Mouse (Mus musculus): ENCODE results near the gene Klrg1.
A peak's percentile ranks its signal among the peaks of the same experiment; 100 is the strongest.

Klrg1 gene

GRCm38 (mm10) chr6:122282782-122283181, at the start of gene Klrg1:
Gene Klrg1, minus strand, starts transcription at chr6:122282882.
- no peak for DNase-seq (ENCODE audit: low spot score in 2 of 2)

DNA sequence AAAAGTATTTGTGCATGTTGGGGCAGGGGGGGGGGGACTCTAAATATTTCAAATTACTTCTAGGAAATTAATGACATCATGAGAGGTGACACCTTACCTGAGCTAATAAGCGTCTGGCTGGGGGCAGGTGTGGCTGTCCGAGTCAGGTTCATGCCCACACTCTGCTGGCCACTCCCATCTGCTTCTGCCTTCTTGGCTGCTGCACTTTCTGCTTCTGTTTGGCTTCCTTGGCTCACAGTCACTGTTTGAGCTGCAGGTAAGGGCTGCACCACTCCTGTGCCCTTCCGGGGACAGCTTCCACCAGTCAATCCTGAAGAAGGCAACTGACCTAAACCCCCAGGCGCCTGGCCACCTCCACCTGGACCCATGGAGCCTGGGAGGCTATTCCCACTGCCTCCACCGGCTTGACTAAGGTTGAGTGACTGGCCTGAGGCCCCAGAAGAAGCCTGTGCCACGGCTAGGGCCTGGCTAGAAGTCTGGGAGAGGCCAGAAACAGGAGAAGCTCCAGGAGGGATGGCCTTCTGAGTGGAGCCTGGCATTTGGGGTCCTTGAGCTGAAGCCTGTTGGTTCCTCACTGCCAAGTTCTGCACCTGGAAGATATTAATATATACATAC, 42.8 kb upstream of the Klrg1 start:
- DNase-seq (ENCODE audit: low spot score in 2 of 2), result no peak

DNA sequence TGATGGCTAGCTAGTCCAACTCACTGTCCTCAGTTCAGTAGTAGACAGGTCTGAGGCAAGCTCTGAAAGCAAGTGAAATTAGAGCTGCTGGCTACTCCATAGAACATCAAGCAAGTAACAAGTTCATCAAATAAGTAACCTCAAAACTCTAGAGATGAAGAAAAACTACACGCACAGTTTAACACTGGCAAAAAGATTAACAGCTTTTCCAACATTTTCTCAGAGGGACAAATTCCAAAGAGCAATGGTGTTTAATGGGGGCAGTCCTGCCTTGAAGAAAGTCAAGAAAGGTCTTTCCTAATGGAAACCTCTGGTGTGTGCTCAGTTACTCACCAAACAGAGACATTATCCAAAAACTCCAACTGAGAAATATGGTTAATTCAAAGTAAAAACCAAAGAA, 36.0 kb upstream of the Klrg1 start:
- DNase-seq (ENCODE audit: low spot score in 2 of 2), result no peak

DNA sequence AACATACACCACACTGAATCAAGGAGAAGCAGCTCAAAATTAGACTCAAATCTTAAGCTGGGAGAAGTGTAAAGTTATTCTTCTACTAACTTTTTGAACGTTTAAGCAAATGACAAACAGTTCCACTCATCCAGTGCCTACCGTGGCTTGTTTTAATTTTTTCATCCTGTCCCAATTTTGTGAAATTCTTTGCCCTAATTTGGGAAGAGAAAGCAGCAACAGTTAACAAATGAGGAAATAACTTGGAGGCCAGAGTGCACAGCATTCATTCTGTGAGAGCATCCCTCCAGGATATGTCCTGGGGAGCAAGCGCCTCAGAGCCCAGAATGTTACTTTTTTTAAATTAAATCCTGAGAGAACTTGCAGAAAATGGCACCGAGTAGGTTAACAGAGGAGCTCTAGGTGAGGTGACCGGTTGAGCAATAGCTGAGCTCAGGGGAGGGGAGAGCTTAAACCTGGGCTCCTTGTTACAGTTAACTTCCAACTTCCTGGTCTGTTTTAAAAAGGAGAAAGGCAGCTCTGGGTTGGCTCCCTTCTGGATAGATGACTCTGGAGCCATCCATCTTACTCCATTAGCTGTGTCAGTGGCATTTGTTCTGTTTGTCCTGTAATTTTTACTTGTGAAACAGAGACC, 27.6 kb upstream of the Klrg1 start:
- no peak for DNase-seq (ENCODE audit: low spot score in 2 of 2)

DNA sequence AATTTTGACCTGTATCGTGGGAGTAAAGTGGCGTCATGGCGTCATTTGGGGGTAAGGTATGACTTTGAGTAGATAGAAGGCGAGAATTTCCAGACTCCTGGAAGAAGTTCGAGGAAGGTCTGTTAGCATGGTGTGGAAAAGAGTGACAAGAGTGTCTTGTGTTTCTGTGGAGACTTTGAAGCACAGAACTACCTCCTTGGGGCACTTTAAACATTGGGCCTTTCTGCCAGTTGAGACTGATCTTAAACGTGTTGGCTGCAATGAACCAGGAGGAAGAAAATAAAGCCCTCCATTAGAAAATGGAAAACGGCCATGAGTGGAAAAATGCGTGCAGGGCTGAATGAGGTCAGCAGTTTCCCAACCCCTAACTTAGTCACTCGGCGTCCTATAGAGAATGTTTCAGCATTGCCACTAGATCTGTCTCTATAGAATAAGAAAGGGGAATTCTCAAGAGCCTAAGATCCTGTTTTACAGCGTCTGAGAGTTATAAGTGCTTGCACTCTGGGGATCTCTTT, 26.8 kb upstream of the Klrg1 start:
- no peak for DNase-seq (ENCODE audit: low spot score in 2 of 2)

DNA sequence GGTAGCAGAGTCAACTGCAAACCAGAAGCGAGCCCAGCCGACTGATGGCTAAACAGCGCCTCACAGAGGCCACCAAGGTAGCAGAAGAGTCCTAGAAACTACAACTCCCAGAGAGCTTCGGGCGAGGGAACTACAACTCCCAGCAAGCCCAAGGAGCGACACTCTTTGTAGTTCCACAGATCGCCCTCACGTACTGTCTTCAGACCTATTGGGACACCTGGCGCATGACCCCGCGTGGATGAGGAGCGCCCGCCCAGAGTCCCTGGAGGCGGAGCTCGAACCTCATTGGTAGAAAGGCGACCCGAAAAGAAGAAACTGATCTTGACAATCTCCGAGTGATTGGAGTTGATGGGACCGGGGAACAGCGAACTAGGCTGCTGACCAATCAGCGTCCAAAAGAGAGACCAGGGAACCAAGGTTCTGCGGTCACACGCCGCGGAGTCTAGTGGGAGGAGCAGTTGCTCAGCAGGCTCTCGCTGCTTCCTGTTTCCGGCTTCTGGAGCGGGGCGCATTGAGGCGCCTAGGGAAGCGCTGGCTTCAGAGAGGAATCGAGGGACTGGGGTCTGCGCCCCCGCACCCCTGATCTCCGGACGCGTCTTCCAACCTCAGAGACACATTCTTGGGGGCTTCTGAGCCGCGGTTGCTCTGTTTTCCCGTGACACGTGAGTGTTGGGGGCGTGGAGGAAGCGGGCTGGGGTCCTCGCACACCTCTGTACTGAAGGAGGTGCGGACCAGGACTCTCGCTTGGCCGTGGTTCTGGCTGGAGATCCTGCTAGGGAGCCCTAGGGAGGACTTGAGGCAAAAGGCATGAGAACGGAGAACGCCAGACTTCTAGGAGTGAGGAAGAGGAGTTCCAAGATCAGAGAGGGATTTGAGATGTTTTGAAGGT, 26.1 kb upstream of the Klrg1 start, which contains the start of gene M6pr:
Gene M6pr (plus strand): TSS at position 216 of the 889 bp plus-strand sequence.
- DNase-seq (ENCODE audit: low spot score in 2 of 2), result peak; percentile 92 to 96

- DNase-seq (ENCODE audit: low spot score in 2 of 2), result no peak
Measured at GRCm38 (mm10) chr6:122308136-122308504, 25.4 kb upstream of the Klrg1 start.

- DNase-seq (ENCODE audit: low spot score in 2 of 2), result no peak
Measured at GRCm38 (mm10) chr6:122306707-122307106, 24.0 kb upstream of the Klrg1 start.

- DNase-seq (ENCODE audit: low spot score in 2 of 2), result no peak
Measured at GRCm38 (mm10) chr6:122304790-122305555, 22.3 kb upstream of the Klrg1 start.

DNA sequence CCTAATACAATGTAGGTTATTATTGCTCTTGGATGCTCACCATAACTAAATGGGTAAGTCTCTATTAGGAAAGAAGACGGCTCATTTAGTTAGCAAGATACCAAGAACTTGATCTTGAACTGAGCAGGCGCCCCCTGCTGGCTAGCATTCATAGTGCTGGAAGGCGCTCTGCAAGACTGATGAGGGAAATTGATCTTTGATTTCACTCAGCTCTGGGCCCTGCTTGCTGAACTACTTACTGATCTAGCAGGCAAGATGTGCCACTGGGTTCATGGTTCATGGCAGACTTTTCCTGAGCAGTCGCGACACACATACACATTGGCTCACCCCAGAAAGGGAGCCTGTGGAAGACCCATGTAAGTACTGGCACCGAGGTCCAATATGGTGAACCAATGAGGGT, 21.7 kb upstream of the Klrg1 start:
- DNase-seq (ENCODE audit: low spot score in 2 of 2), result peak; percentile 51 to 70

GRCm38 (mm10) chr6:122303526-122303925, 20.8 kb upstream of the Klrg1 start:
- no peak for DNase-seq (ENCODE audit: low spot score in 2 of 2)

- DNase-seq (ENCODE audit: low spot score in 2 of 2), result no peak
Measured at GRCm38 (mm10) chr6:122302661-122303060, 20.0 kb upstream of the Klrg1 start.

- no peak for DNase-seq (ENCODE audit: low spot score in 2 of 2)
Measured at GRCm38 (mm10) chr6:122302121-122302520, 19.4 kb upstream of the Klrg1 start.

DNA sequence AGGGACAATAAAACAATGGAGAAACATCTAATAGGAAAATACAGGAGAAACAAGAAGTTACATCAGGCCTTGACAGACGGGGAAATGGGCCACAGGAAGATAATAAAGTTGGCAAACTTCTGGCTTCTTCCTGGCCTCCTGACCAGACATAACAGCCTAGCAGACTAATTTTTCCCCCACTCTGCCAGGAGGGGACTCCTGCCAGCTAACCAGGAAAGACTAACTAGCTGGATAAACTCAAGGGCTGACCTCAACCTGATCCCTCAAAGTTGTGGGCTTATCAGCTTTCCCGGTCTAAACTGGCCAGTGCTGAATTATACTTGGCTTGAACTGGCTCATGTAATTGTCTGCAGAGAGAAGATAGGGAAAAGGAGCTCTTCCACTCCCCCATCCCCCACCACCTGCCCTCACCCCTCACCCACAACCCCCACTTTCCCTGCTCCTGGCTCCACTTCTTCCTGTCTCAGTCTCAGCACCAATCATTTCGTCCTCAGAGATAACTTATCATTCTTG, 17.0 kb upstream of the Klrg1 start:
- DNase-seq (ENCODE audit: low spot score in 2 of 2), result no peak

GRCm38 (mm10) chr6:122298223-122298609, 15.5 kb upstream of the Klrg1 start:
- no peak for DNase-seq (ENCODE audit: low spot score in 2 of 2)

GRCm38 (mm10) chr6:122297279-122298222, 14.9 kb upstream of the Klrg1 start:
- DNase-seq (ENCODE audit: low spot score in 2 of 2), result no peak

DNA sequence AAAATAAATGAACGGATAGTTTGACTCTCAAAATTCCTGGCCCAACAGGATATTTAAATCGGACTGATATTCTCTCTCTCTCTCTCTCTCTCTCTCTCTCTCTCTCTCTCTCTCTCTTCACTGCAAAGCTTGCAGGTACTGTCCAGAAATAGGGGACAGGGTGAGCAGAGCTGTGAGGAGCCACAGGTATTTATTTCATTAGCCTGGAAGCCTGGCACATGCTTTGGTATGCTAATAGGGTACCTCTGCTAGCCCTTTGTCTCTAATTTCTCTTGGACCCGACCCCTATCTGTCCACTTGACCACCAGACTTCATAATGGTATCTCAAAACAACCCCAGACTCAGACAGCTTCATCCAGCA, 14.2 kb upstream of the Klrg1 start:
- DNase-seq (ENCODE audit: low spot score in 2 of 2), result no peak

GRCm38 (mm10) chr6:122295242-122295641, 12.6 kb upstream of the Klrg1 start:
- no peak for DNase-seq (ENCODE audit: low spot score in 2 of 2)

GRCm38 (mm10) chr6:122294290-122294689, 11.6 kb upstream of the Klrg1 start:
- DNase-seq (ENCODE audit: low spot score in 2 of 2), result no peak

GRCm38 (mm10) chr6:122293796-122294195, 11.1 kb upstream of the Klrg1 start:
- DNase-seq (ENCODE audit: low spot score in 2 of 2), result no peak

All from urinary bladder, postnatal 36 days (tissue).